Mouse (Mus musculus): ENCODE results near the gene Ccdc28a. TPM values are rescaled to one million over a fixed set of nuclear protein-coding genes. Genes with fewer than 3 reads are reported as not detected.
A peak's percentile ranks its signal among the peaks of the same experiment; 100 is the strongest.

Ccdc28a gene
- polyA plus RNA-seq, 1 experiment = 12.9 TPM

DNA sequence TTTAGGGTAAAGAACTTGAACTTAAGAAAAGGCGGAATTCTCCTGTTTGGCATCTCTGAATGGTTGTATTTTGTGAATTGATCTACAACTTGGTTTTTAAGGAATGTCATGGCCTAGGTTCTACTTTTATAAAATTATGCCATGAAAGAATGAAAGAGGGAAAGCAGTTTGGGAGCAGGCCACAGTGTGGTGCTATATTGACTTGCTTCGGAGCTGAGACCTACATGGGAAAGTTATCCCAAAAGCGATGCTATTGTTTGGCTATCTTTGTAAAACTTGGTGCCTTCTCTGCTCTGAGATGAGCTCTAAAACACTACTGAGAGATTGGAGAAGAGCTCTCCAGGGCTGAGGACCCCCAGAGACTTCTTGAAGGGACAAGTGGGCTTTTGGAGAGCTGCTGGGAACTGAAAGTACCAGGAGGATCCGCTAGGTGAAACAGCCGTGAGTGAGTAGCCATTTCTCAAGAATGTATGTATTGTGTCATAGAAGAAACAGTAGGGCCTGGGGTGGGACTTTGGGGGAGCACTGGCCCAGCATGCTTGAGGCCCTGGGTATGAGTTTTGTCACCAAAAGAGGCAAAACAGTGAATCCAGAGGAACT lies 1.6 kb upstream of the Ccdc28a start:
- Histone ChIP-seq H3K9me3 (replicated peaks; ENCODE audit: control insufficient read depth, insufficient read depth, low read length, poor library complexity, severe bottlenecking) (peaks cover 19% of the 10 kb centered on the region), H3K36me3 (ENCODE audit: control insufficient read depth, insufficient read depth, low read length, poor library complexity, severe bottlenecking) (no peaks in the 10 kb centered on the region), H3K4me3 (ENCODE audit: low read depth, low read length) (no peak overlapping the region), H3K27ac (ENCODE audit: insufficient read depth, low read length) (no peak overlapping the region), H3K27me3 (ENCODE audit: control insufficient read depth, insufficient read depth, low read length, poor library complexity, severe bottlenecking) (no peaks in the 10 kb centered on the region), H3K4me1 (ENCODE audit: control insufficient read depth, insufficient read depth, low read length) (no peaks in the 10 kb centered on the region), H3K9ac (ENCODE audit: low read depth, poor library complexity, severe bottlenecking) (no peak overlapping the region)
- TF ChIP-seq EP300 (IDR thresholded peaks at IDR 0.05; ENCODE audit: insufficient read depth, low read depth, low read length) (no peak), CTCF (IDR thresholded peaks at IDR 0.05; ENCODE audit: low read depth, low read length) (no peak), POLR2A (IDR thresholded peaks at IDR 0.05; ENCODE audit: insufficient read depth, low read length) (no peak)

DNA sequence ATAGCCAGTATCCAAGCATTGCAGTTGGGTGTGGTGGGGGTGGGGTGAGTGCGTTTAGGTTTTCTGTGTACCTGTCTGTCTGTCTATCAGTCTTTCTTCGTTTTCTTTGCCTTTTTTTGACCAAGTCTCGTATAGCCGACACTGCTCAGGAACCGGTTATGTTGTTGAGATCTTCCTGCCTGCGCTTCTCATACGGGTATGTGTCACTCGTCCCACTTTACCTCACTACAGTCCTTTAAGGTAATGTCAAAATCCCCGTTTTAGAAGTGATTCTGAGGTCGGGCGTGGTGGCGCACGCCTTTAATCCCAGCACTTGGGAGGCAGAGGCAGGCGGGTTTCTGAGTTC lies 577 bp upstream of the Ccdc28a start:
- Histone ChIP-seq H3K4me3 (ENCODE audit: low read depth, low read length) (peak overlapping the region; percentile 98), H3K9ac (ENCODE audit: low read depth, poor library complexity, severe bottlenecking) (peak overlapping the region; percentile 13), H3K36me3 (ENCODE audit: control insufficient read depth, insufficient read depth, low read length, poor library complexity, severe bottlenecking) (no peaks in the 10 kb centered on the region), H3K27me3 (ENCODE audit: control insufficient read depth, insufficient read depth, low read length, poor library complexity, severe bottlenecking) (no peaks in the 10 kb centered on the region), H3K4me1 (ENCODE audit: control insufficient read depth, insufficient read depth, low read length) (no peaks in the 10 kb centered on the region), H3K9me3 (replicated peaks; ENCODE audit: control insufficient read depth, insufficient read depth, low read length, poor library complexity, severe bottlenecking) (peaks cover 18% of the 10 kb centered on the region), H3K27ac (ENCODE audit: insufficient read depth, low read length) (0 out of 2 replicates have a peak overlapping the region, but pooled peaks have one; percentile 19)
- TF ChIP-seq EP300 (IDR thresholded peaks at IDR 0.05; ENCODE audit: insufficient read depth, low read depth, low read length) (no peak), CTCF (IDR thresholded peaks at IDR 0.05; ENCODE audit: low read depth, low read length) (no peak), POLR2A (IDR thresholded peaks at IDR 0.05; ENCODE audit: insufficient read depth, low read length) (no peak)

DNA sequence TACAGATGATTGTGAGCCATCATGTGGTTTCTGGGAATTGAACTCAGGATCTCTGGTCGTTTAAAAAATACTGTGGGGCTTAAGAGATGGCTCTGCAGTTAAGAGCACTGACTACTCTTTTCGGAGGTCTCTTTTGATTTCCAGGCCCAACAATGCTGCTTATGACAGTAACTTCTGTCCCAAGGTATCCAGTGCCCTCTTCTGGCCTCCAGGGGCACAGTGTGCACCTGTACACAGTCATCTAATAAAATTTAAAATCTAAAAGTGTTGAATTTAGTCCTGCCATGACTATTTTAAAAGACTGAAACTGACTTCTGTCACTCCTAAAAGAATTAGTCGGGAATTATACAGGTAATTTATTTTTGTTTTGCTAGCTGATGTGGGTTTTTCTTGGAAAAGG lies 907 bp downstream of the Ccdc28a start:
- Histone ChIP-seq H3K4me3 (ENCODE audit: low read depth, low read length) (no peak overlapping the region), H3K9ac (ENCODE audit: low read depth, poor library complexity, severe bottlenecking) (no peak overlapping the region), H3K27me3 (ENCODE audit: control insufficient read depth, insufficient read depth, low read length, poor library complexity, severe bottlenecking) (no peaks in the 10 kb centered on the region)

DNA sequence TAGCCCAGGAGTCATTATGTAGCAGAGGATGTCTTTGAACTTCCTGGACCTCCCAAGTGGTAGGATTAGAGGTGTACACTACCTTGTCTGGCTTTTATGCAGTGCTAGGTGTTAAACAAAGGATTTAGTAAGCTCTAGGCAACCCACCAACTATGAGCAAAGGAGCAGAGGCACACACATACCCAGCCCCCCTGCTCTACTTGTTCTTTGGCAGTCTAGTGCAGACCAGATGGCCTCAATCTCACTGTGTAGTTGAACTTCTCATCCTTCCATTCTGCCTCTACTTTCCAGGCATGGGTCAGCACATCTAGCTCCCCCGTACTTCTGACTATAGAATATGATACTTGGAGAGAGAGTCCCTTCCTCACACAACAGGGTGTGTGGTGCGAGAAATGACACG lies 10.4 kb downstream of the Ccdc28a start:
- no peaks in the 10 kb centered on the region for H3K27me3 ChIP-seq (ENCODE audit: control insufficient read depth, insufficient read depth, low read length, poor library complexity, severe bottlenecking)
- TF ChIP-seq EP300 (IDR thresholded peaks at IDR 0.05; ENCODE audit: insufficient read depth, low read depth, low read length) = no peak
- no peak for TF ChIP-seq CTCF (IDR thresholded peaks at IDR 0.05; ENCODE audit: low read depth, low read length)
- TF ChIP-seq POLR2A (IDR thresholded peaks at IDR 0.05; ENCODE audit: insufficient read depth, low read length) = no peak
- no peak overlapping the region for H3K9ac ChIP-seq (ENCODE audit: low read depth, poor library complexity, severe bottlenecking)
- H3K9me3 ChIP-seq (replicated peaks; ENCODE audit: control insufficient read depth, insufficient read depth, low read length, poor library complexity, severe bottlenecking) = no peaks in the 10 kb centered on the region; the same call in 1 of the 2 replicates
- no peaks in the 10 kb centered on the region for H3K4me1 ChIP-seq (ENCODE audit: control insufficient read depth, insufficient read depth, low read length)
- H3K4me3 ChIP-seq (ENCODE audit: low read depth, low read length) = no peak overlapping the region
- no peaks in the 10 kb centered on the region for H3K36me3 ChIP-seq (ENCODE audit: control insufficient read depth, insufficient read depth, low read length, poor library complexity, severe bottlenecking)
- no peak overlapping the region for H3K27ac ChIP-seq (ENCODE audit: insufficient read depth, low read length)

More for the DNA sequence above, 907 bp downstream of the Ccdc28a start:
- no peaks in the 10 kb centered on the region for H3K4me1 ChIP-seq (ENCODE audit: control insufficient read depth, insufficient read depth, low read length)
- no peak overlapping the region for H3K27ac ChIP-seq (ENCODE audit: insufficient read depth, low read length)
- H3K9me3 ChIP-seq (replicated peaks; ENCODE audit: control insufficient read depth, insufficient read depth, low read length, poor library complexity, severe bottlenecking) = peaks cover 17% of the 10 kb centered on the region
- no peaks in the 10 kb centered on the region for H3K36me3 ChIP-seq (ENCODE audit: control insufficient read depth, insufficient read depth, low read length, poor library complexity, severe bottlenecking)
- no peak for TF ChIP-seq EP300 (IDR thresholded peaks at IDR 0.05; ENCODE audit: insufficient read depth, low read depth, low read length)
- TF ChIP-seq CTCF (IDR thresholded peaks at IDR 0.05; ENCODE audit: low read depth, low read length) = peak; percentile 5

DNA sequence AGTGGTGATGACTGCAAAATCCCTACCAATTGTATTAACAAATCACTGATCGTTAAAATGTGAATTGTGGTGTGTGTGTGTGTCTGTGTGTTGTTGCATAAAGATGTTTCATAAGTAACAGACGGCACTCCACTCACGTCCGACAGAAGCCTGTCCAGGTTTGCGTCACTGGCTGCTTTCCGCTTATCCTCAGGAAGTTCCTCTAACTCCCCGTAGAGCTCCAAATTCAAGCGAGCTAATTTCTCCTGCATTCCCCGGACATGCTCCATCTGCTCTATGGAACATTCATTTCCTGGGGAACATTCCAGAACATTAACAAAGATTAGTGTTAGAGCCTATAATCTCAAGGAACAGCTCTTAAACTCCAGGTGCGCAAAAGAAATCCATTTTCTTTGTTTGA lies 15.4 kb downstream of the Ccdc28a start:
- Histone ChIP-seq H3K27ac (ENCODE audit: insufficient read depth, low read length) (no peak overlapping the region), H3K4me1 (ENCODE audit: control insufficient read depth, insufficient read depth, low read length) (no peaks in the 10 kb centered on the region), H3K9ac (ENCODE audit: low read depth, poor library complexity, severe bottlenecking) (no peak overlapping the region), H3K36me3 (ENCODE audit: control insufficient read depth, insufficient read depth, low read length, poor library complexity, severe bottlenecking) (no peaks in the 10 kb centered on the region), H3K9me3 (replicated peaks; ENCODE audit: control insufficient read depth, insufficient read depth, low read length, poor library complexity, severe bottlenecking) (no peaks in the 10 kb centered on the region; the same call in 1 of the 2 replicates), H3K4me3 (ENCODE audit: low read depth, low read length) (no peak overlapping the region), H3K27me3 (ENCODE audit: control insufficient read depth, insufficient read depth, low read length, poor library complexity, severe bottlenecking) (no peaks in the 10 kb centered on the region)
- no peak for TF ChIP-seq EP300 (IDR thresholded peaks at IDR 0.05; ENCODE audit: insufficient read depth, low read depth, low read length)

DNA sequence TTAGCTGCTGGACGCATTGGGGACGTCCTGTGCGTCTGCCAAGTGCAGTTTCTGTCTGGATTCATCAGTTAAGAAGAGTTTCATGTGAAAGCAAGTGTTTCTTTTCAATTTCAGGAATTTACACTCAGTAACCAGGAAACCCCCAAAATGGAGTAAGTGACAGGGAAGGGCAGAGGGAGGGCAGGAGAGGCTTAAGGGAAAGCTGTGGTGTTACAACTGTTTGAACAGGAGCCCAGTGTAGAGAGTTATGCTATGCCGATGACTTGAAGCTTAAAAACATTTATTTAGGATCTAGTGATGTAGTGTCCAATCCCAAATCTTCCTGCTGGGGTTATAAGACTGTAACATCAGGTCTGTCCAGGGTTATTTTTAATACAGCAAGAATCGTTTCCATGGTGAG lies 20.7 kb downstream of the Ccdc28a start:
- Histone ChIP-seq H3K27ac (ENCODE audit: insufficient read depth, low read length) (no peak overlapping the region), H3K4me3 (ENCODE audit: low read depth, low read length) (peak overlapping the region; percentile 28), H3K36me3 (ENCODE audit: control insufficient read depth, insufficient read depth, low read length, poor library complexity, severe bottlenecking) (no peaks in the 10 kb centered on the region), H3K27me3 (ENCODE audit: control insufficient read depth, insufficient read depth, low read length, poor library complexity, severe bottlenecking) (no peaks in the 10 kb centered on the region), H3K9ac (ENCODE audit: low read depth, poor library complexity, severe bottlenecking) (peak overlapping the region; percentile 11; the same call in 1 of the 2 replicates), H3K9me3 (replicated peaks; ENCODE audit: control insufficient read depth, insufficient read depth, low read length, poor library complexity, severe bottlenecking) (no peaks in the 10 kb centered on the region), H3K4me1 (ENCODE audit: control insufficient read depth, insufficient read depth, low read length) (no peaks in the 10 kb centered on the region)
- TF ChIP-seq POLR2A (IDR thresholded peaks at IDR 0.05; ENCODE audit: insufficient read depth, low read length) (no peak), CTCF (IDR thresholded peaks at IDR 0.05; ENCODE audit: low read depth, low read length) (no peak), EP300 (IDR thresholded peaks at IDR 0.05; ENCODE audit: insufficient read depth, low read depth, low read length) (no peak)
